Mouse (Mus musculus): Measurements from ENCODE around the gene Scaf4.

DNA sequence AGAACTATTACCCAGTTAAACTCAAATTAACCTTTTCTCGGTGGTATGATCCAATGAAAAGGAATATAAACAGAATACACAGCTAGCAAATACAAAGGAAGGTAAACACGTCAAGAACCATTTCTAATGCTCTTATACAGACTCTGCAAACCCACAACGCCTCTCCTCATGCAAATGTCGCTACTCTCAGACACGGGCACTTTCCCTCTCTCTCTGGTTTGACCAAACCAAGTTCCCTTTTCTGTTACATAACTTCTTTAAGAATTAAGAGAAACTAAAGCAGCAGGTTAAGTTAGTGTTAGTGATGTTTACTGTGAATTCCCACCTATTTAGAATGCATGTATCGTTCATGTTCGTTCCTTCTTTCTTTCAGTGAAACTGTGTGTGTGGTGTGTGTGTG, 25.4 kb downstream of the Scaf4 start:
- TF ChIP-seq POLR2A (IDR thresholded peaks at IDR 0.05; ENCODE audit: borderline replicate concordance, extremely low read depth, low read depth, low read length) = no peak
- TF ChIP-seq CTCF (IDR thresholded peaks at IDR 0.05; ENCODE audit: insufficient read depth, low read length) = no peak
